Mouse (Mus musculus): ENCODE data around the gene Mnx1. TPM values are rescaled to one million over a fixed set of nuclear protein-coding genes. Genes with fewer than 3 reads are reported as not detected.

The Mnx1 gene
- polyA plus RNA-seq, 1 experiment from 2014 or later = not detected

Other genes starting within 250 kb of the Mnx1 start
- 17.3 and 18.7 TPM in 2 replicates for gene Lmbr1, start 100.1 kb downstream of the Mnx1 start, polyA plus RNA-seq (2015; fragmentation: Nextera tagmentation; extraction: Ambion mirVana)
- 26.0 and 26.6 TPM in 2 replicates for gene Nom1, start 43.8 kb downstream of the Mnx1 start, polyA plus RNA-seq (2015; fragmentation: Nextera tagmentation; extraction: Ambion mirVana)
- gene Ube3c, start 90.8 kb upstream of the Mnx1 start, polyA plus RNA-seq (2015; fragmentation: Nextera tagmentation; extraction: Ambion mirVana) = 18.5 and 18.7 TPM in 2 replicates